Mouse (Mus musculus): ENCODE data around the gene Cobl. TPM values are rescaled to one million over a fixed set of nuclear protein-coding genes. Genes with fewer than 3 reads are reported as not detected.

Cobl gene
- total and polyA plus RNA-seq, 3 experiments: 13.2 to 18.0 (median 14.7) TPM

DNA sequence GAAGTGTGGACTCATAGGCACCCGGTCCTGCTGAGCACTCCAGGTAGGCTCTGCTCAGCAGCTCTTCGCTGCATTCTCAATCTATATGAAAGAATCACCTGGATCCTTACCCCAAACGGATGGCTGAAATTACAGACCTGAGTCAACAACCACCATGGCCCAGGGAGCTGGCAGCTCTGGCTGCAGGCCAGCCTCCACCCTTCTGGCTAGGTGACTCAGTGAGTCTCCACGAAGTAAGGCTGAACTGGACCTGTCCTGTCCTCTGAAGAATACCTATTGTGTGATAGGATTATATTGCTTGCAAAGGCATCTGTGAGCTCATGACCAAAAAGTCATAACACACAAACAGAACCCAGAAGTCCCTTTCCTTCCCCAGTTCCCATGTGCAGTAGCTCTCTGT is 22.5 kb downstream of the Cobl start:
- Histone ChIP-seq H3K27ac (no peak overlapping the region), H3K4me1 (ENCODE audit: control insufficient read depth, insufficient read depth, low read length) (no peaks in the 10 kb centered on the region), H3K36me3 (ENCODE audit: control insufficient read depth, insufficient read depth, low read length) (no peaks in the 10 kb centered on the region), H3K9ac (ENCODE audit: low read depth, low read length) (no peak overlapping the region), H3K79me2 (replicated peaks; ENCODE audit: control insufficient read depth, insufficient read depth, low read length) (no peaks in the 10 kb centered on the region), H3K4me3 (no peak overlapping the region), H3K27me3 (ENCODE audit: control insufficient read depth, insufficient read depth, low read length) (no peaks in the 10 kb centered on the region)
- TF ChIP-seq POLR2A (IDR thresholded peaks at IDR 0.05; ENCODE audit: insufficient read depth, low read depth, low read length) (no peak), EP300 (IDR thresholded peaks at IDR 0.05; ENCODE audit: insufficient read depth, low read depth, low read length) (no peak), CTCF (IDR thresholded peaks at IDR 0.05) (no peak)
- intact Hi-C loops (cut with DNase I): no loop called here
- 72% methylated on average over 4 of the region's 4 CpGs for WGBS
- DNase-seq: no peak

DNA sequence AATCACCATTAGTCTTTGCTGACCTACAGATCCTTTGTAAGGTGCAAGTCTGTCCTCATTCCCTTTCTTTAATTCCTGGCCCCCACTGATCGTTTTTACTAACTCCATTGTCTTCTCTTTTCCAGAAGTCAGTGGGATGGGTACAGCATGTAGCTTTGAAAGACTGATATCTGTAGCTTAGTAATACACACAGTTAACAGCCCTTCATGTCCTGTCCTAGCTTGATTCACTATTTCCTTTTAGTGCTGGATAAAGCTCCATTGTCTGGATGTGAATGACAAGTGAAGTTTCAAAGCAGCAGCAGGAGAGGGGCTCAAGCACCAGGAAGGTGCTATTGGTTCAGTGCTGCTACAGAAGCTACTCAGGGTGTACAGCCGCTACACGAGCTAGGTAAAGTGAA is 28.9 kb downstream of the Cobl start:
- Histone ChIP-seq H3K27ac (no peak overlapping the region), H3K79me2 (replicated peaks; ENCODE audit: control insufficient read depth, insufficient read depth, low read length) (no peaks in the 10 kb centered on the region), H3K27me3 (ENCODE audit: control insufficient read depth, insufficient read depth, low read length) (no peaks in the 10 kb centered on the region), H3K9ac (ENCODE audit: low read depth, low read length) (no peak overlapping the region), H3K36me3 (ENCODE audit: control insufficient read depth, insufficient read depth, low read length) (no peaks in the 10 kb centered on the region), H3K4me3 (no peak overlapping the region), H3K4me1 (ENCODE audit: control insufficient read depth, insufficient read depth, low read length) (peaks cover 3% of the 10 kb centered on the region; the same call in 1 of the 2 replicates)
- intact Hi-C loops (cut with DNase I): no loop called here
- DNase-seq: no peak
- WGBS: 86% methylated on average over 3 of the region's 3 CpGs
- no peak for TF ChIP-seq EP300 (IDR thresholded peaks at IDR 0.05; ENCODE audit: insufficient read depth, low read depth, low read length)
- TF ChIP-seq POLR2A (IDR thresholded peaks at IDR 0.05; ENCODE audit: insufficient read depth, low read depth, low read length): no peak

DNA sequence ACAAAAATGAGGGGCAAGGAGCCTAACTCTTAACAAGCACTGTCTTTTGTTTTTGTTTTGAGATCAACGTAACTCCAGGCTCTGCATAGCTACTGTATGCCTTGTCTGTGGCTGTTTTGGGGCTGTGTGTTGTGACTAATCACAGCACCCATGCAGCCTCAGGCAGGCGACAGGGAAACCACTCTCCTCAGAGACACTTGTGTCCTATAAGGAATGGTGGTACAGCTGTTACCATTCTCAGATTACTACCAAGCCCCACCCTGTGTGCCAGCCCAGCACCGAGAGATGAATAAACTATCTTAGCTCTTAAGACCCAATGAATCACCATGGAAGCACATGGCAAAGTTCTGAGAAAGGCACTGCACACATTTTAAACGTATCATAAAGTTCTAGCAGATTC is 29.7 kb downstream of the Cobl start:
- H3K4me1 ChIP-seq (ENCODE audit: control insufficient read depth, insufficient read depth, low read length): peaks cover 3% of the 10 kb centered on the region; the same call in 1 of the 2 replicates
- H3K27ac ChIP-seq: peak overlapping the region; percentile 69
- intact Hi-C loops (cut with DNase I): no loop called here
- no peaks in the 10 kb centered on the region for H3K27me3 ChIP-seq (ENCODE audit: control insufficient read depth, insufficient read depth, low read length)
- WGBS: 39% methylated on average over 4 of the region's 4 CpGs
- H3K36me3 ChIP-seq (ENCODE audit: control insufficient read depth, insufficient read depth, low read length): no peaks in the 10 kb centered on the region
- H3K79me2 ChIP-seq (replicated peaks; ENCODE audit: control insufficient read depth, insufficient read depth, low read length): no peaks in the 10 kb centered on the region
- no peak for DNase-seq
- peak overlapping the region; percentile 46 for H3K9ac ChIP-seq (ENCODE audit: low read depth, low read length)
- TF ChIP-seq EP300 (IDR thresholded peaks at IDR 0.05; ENCODE audit: insufficient read depth, low read depth, low read length) (no peak), CTCF (IDR thresholded peaks at IDR 0.05) (no peak), POLR2A (IDR thresholded peaks at IDR 0.05; ENCODE audit: insufficient read depth, low read depth, low read length) (no peak)
- peak overlapping the region; percentile 36 for H3K4me3 ChIP-seq

DNA sequence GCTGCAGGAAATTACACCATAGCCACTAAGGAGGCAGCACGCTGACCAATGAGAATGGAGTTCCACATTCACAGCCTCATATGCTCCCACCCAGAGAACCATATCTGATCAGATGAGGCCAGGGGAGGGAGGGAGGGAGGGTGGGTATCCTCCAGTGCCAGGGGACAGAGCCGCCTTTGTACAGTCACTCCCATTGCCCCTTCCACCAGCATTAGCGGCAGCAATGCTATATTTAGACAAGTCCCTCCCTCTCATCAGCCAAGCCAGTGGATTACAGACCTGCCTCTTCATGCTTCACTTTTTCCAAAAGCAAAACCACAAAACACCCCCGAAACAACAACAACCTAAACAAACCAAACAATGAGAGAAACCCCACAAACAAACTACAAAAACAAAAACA is 30.2 kb downstream of the Cobl start:
- DNase-seq: no peak
- H3K27me3 ChIP-seq (ENCODE audit: control insufficient read depth, insufficient read depth, low read length): no peaks in the 10 kb centered on the region
- peak overlapping the region; percentile 36 for H3K4me3 ChIP-seq
- H3K4me1 ChIP-seq (ENCODE audit: control insufficient read depth, insufficient read depth, low read length): peaks cover 3% of the 10 kb centered on the region; the same call in 1 of the 2 replicates
- H3K9ac ChIP-seq (ENCODE audit: low read depth, low read length): no peak overlapping the region; the same call in 1 of the 2 replicates
- 30% methylated on average over 4 of the region's 4 CpGs for WGBS
- no peaks in the 10 kb centered on the region for H3K79me2 ChIP-seq (replicated peaks; ENCODE audit: control insufficient read depth, insufficient read depth, low read length)
- TF ChIP-seq POLR2A (IDR thresholded peaks at IDR 0.05; ENCODE audit: insufficient read depth, low read depth, low read length) (no peak), EP300 (IDR thresholded peaks at IDR 0.05; ENCODE audit: insufficient read depth, low read depth, low read length) (no peak), CTCF (IDR thresholded peaks at IDR 0.05) (no peak)
- intact Hi-C loops (cut with DNase I): loop anchor here (5.0 kb wide), 1 partner anchor 37 kb away; no protein-coding TSS in a partner anchor
- H3K36me3 ChIP-seq (ENCODE audit: control insufficient read depth, insufficient read depth, low read length): no peaks in the 10 kb centered on the region
- peak overlapping the region; percentile 69 for H3K27ac ChIP-seq

DNA sequence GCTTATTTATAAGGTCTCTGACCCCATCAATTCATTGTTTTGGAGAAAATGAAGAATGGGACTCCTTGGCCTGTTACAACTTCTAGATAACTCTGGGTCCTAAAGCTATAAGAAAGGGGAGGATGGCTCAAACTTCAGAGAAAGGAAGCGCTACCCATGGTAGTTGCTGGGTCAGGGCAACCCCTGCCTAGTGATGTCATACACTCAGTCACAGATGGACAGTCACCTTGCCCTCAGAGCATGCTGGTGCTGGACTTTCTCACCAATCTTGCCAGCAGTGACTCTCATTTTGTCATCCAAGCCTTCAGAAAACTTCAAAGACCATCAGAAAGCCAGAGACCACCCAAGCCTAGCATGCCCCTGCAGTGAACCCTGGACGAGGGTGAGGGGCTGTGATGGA is 32.8 kb downstream of the Cobl start:
- no peaks in the 10 kb centered on the region for H3K79me2 ChIP-seq (replicated peaks; ENCODE audit: control insufficient read depth, insufficient read depth, low read length)
- H3K4me3 ChIP-seq: no peak overlapping the region
- no peak overlapping the region for H3K27ac ChIP-seq
- no peak overlapping the region for H3K9ac ChIP-seq (ENCODE audit: low read depth, low read length)
- H3K36me3 ChIP-seq (ENCODE audit: control insufficient read depth, insufficient read depth, low read length): no peaks in the 10 kb centered on the region
- no peak for DNase-seq
- H3K4me1 ChIP-seq (ENCODE audit: control insufficient read depth, insufficient read depth, low read length): peaks cover 3% of the 10 kb centered on the region; the same call in 1 of the 2 replicates
- H3K27me3 ChIP-seq (ENCODE audit: control insufficient read depth, insufficient read depth, low read length): no peaks in the 10 kb centered on the region
- TF ChIP-seq POLR2A (IDR thresholded peaks at IDR 0.05; ENCODE audit: insufficient read depth, low read depth, low read length) (no peak), EP300 (IDR thresholded peaks at IDR 0.05; ENCODE audit: insufficient read depth, low read depth, low read length) (no peak), CTCF (IDR thresholded peaks at IDR 0.05) (no peak)
- intact Hi-C loops (cut with DNase I): loop anchor here (5.0 kb wide), 1 partner anchor 35 kb away; no protein-coding TSS in a partner anchor
- 84% methylated on average over 2 of the region's 2 CpGs for WGBS

DNA sequence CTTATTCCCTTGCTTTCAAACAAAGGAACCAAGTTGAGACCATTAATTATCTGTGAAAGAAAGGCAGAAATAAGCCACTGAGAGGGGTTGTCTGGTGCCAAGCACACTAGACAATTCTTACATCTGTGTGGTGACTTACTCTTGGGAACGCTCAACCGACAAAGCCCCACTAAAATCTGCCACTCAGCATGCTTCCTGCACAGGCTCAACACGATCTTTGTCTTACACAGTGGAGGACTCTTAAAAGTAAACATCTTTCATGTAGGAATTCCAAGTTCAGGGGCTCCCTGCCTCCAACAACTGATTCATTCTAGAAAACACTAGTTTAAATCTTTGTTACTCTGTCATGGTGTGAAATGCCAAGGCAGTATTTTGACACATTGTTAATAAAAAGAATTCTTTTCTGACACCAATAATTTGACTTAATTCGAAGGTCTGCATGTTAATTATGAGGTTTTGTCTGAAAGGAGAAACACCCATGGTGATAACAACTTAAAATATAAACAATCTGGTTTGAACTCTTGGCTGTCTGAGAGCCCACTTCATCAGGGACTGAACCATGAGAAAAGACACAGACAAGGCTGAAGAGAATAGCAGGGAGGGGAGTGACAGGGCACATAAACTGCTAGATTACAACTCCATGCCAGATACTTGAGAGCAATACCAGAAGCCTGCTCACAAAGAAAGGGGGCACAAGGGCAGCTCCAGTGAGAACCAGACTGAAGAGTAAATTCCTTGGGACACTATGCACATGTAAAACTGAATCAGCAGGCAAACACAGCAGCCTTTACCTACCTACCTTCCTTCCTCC is 34.3 kb downstream of the Cobl start:
- WGBS: 43% methylated on average over 4 of the region's 4 CpGs

More for the DNA sequence above, 34.3 kb downstream of the Cobl start:
- intact Hi-C loops (cut with DNase I): loop anchor here (5.0 kb wide), 1 partner anchor 33 kb away; no protein-coding TSS in a partner anchor
- no peaks in the 10 kb centered on the region for H3K27me3 ChIP-seq (ENCODE audit: control insufficient read depth, insufficient read depth, low read length)
- no peaks in the 10 kb centered on the region for H3K36me3 ChIP-seq (ENCODE audit: control insufficient read depth, insufficient read depth, low read length)
- H3K79me2 ChIP-seq (replicated peaks; ENCODE audit: control insufficient read depth, insufficient read depth, low read length): no peaks in the 10 kb centered on the region
- no peak for TF ChIP-seq CTCF (IDR thresholded peaks at IDR 0.05)
- TF ChIP-seq EP300 (IDR thresholded peaks at IDR 0.05; ENCODE audit: insufficient read depth, low read depth, low read length): no peak
- no peak for TF ChIP-seq POLR2A (IDR thresholded peaks at IDR 0.05; ENCODE audit: insufficient read depth, low read depth, low read length)
- no peak for DNase-seq
- no peak overlapping the region for H3K27ac ChIP-seq
- H3K4me1 ChIP-seq (ENCODE audit: control insufficient read depth, insufficient read depth, low read length): peaks cover 3% of the 10 kb centered on the region; the same call in 1 of the 2 replicates
- H3K9ac ChIP-seq (ENCODE audit: low read depth, low read length): no peak overlapping the region
- no peak overlapping the region for H3K4me3 ChIP-seq

All from heart, adult 2 months (tissue).